Mouse (Mus musculus) layer of hippocampus, adult 8-10 months (tissue): ENCODE measurements around the gene Rasal3. TPM values are rescaled to one million over a fixed set of nuclear protein-coding genes. Genes with fewer than 3 reads are reported as not detected.

Experiments used
- DNase-seq, 2 experiments: peaks; one replicate each; pipeline ENCODE4 v3.0.0; 2022; ENCODE audit warnings: low spot score in 2 of 2
- total RNA-seq, 4 experiments: library from RNA; stranded (reverse); gene quantifications; 2 replicates each; pipeline ENCODE4 v1.2.4; 2022

The Rasal3 gene
- total RNA-seq: 10 to 100 TPM in 2 of 4 experiments, 1 to 10 TPM in 2; 3.8 to 16.9 (median 8.9) TPM

DNA sequence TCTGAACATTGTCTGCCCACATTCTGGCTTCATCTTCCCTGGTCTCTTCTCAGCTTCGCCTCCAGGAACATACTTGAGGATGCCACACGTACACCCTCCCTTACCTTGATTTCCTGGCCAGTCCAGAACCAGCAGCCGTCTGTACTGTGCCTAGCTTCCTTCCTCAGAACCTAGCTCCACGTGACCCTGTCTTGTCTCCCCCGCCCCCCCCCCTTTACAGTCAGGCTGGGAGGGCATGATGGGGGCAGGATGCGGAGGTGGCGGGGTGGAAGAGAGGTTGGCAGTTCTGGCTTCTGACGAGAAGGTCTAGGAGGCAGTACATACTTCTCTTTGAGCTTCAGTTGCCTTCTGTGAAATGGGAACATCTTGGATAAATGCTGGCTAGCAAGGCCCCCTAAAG, at the start of gene Rasal3:
Rasal3 (minus strand) TSS at position 167 of the 400 bp plus-strand sequence.
- no peak for DNase-seq

DNA sequence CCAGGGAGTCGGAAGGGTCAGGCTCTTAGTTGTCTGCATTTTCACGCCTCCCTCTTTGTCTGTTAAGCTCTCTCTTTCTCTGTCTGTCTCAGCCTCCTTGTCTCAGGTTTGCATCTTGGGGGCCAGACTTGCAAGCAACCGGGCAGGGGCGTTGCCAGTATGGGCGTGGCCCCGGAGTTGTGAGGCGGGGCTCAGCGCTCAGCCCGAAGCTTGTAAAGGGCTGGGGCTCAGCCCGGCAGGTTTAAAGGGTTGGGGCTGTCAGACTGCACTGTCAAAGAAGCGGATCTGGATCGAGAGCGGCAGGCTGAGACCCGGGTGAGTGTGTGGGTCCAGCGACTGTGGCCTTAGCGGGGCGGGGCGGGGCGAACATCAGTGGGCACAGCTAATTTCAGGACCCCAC, 49.1 kb upstream of the Rasal3 start, which contains the start of gene Cyp4f39:
Cyp4f39 (plus strand) TSS at position 242 of the 400 bp plus-strand sequence.
- no peak for DNase-seq

DNA sequence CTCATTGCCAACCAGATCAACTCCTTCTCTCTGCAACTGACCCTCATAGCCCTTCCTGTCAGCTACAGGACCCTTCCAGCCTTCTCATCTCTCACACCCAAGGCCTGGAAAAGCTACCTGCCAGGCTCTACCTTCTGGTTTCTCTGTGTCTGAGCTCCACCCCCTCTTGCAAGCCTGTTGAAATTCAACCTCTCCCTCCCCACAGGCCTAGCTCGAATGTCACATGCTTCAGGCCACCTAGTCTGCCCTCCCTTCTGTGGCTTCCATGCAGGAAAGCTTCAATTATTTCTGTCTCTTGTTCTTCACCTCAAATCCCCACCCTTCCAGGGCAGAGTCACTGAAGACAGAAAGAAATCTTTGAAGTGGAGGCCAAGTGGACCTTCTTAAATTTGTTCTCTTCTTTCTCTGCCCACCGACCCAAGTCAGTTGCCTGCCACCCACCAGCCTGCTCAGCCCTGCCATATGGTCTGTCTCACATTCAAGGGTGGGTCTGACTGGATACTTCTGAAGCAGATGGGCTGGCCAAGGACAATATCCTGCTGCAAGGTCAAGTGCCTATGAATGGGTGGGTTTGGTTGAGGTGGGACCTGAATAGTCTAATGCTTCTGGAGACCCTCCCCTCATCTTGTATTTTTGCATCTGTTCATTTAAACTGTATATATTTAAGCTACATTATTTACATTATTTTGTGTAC, 47.6 kb upstream of the Rasal3 start:
- no peak for DNase-seq

DNA sequence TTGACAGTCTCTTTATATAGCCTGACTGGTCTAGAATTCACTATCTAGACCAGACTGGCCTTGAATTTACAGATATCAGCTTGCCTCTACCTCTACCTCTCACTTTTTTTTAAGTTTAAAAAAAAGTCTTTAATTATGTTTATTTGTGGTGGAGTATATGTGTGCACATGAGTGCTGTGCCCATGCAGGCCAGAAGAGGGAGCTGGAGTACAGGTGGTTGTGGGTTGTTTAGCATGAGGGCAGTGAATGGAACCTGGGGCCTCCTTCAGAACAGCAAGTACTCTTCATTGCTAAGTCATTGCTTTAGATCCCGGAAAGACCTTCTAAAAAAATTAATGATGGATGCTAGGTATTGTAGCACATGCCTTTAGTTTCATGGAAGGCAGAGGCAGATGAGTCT, 45.7 kb upstream of the Rasal3 start:
- DNase-seq: no peak

DNA sequence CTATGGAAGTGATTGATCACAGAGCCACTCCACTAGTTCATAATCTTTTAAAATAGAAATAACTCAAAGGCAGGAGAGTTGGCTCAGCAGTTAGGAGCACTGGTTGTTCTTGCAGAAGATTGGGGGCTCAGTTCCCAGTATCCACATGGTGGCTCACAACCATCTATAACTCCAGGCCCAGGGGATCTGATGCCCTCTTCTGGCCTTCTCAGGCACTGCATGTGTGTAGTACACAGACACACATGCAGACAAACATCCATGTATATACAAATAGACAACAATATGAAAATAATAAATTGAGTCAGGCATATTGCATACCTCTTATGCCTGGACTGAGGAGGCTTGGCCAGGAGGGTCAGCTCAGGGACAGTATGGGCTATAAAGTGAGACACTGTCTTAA, 43.8 kb upstream of the Rasal3 start:
- DNase-seq: no peak

DNA sequence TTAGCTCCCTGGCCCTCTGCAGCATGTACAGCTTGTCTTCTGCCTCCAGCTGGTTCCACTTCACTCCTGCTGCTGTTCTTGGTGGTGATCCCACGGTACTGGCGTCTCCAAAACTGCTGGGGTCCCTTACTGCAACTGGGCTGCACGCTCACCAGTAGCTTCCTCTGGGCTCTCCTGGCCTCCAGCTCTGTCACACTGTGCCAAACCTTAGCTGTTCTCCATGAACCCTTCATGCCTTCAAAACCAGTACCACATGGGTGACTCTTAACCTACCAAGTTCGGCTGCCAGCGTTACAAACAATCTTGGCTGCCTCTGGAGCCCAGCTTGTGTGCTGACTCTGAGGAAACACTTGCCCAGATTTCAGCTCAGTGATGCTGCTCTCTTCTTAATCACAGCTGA, 41.6 kb upstream of the Rasal3 start:
- no peak for DNase-seq

DNA sequence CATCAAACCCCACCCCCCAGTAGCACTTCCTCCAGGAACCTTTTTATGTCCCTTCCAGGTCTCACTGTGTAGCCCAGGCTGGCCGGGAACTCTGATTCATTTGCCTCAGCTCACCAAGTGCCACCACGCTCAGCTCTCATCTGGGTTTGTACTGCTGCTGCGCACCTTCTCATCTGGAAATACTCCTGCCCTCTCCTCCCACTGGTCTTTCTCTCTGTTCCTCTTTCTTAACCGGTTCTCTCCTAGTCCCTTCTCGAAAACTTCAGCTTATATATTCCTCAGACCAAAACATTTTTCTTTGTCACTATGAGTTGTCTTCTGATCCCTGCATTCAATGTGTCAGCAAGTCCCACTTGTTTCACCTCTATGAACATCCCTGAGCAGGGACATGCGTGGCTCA, 39.9 kb upstream of the Rasal3 start:
- no peak for DNase-seq

DNA sequence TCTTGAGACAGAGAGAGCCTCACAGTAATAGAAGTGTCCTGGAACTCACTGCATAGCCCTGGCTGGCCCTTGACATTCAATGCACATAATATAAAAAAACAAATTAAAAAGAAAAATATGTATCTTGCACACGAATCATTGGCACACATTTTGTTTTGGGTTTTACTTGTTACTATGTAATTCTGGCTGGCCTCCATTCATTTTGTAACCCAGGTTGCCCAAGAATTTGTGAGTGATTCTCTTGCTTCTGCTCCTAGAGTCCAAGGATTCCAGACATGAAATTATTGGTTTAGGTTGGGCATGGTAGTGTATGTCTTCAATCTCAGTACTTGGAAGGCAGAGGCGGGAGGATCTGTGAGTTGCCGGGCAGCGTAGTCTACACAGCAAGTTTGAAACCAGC, 33.7 kb upstream of the Rasal3 start:
- no peak for DNase-seq

DNA sequence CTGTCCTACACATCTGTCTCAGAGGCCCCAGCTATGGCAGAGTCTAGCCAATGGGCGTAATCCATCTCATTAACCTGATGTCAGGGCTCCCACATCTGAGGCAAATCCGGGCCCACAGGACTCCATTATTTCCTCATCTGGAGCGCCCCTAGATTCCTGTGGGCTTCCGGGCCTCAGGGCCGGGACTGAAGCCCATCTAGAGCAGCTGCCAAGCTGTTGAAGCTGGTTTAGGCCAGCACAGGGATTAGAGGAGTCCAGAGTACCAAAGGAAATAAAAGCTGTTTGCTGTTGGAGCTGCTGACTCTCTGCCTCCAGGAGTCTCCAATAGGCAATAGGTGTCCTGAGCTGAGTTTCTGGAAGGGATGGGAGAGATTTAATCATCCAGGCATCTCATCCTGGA, 31.8 kb upstream of the Rasal3 start:
- no peak for DNase-seq

DNA sequence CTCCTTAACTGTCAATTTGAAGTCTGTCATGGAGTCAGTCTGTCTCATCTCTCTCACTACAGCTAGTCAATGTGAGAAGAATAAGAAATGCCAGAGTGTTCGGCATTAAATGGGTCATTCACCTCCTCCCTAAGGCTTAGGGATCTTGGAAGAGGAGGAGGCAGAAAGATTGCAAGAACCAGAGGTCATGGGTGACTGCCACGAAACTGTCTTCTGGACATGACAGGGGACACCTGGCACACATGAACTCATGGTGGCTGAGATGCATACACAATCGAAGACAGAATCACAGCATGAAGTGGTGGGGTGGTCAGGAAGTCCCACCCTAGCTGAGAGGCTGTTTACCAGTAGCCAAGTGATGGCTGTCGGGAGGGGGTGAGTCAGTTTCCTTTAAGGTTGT, 30.9 kb upstream of the Rasal3 start:
- no peak for DNase-seq

DNA sequence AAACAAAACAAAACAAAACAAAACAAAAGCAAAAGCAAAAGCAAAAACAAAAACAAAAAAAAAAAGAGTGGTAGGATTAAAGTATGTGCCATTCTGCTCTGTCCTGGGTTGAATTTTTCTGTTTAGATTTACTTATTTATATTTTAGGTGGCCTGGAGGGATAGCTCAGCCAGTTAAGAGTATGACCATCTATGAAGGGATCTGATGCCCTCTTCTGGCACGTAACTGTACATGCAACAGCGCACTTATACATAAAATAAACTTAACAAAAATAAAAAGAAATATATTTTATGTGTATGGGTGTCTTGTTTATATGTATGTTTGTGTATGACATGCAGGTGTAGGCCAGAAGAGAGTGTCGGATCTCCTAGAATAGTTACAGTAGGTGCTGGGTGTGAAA, 28.6 kb upstream of the Rasal3 start:
- DNase-seq: no peak

DNA sequence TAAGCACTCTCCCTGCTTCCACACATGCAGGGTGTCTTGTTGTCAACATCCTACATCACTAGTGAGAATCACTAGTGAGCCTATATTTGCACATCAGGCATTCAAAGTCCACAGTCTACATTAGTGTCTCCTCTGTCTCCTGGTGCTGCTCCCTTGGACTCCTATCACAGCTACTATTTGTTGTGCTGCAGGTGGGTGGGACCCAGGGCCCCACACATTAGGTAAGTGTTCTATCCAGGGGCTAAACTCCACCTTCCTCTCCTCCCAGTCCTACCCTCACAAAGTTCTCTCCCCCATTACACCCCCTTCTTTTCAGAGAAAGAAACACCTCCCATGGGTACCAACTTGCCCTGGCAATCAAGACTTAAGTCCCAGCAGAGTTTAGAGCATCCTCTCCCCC, 23.2 kb upstream of the Rasal3 start:
- no peak for DNase-seq

DNA sequence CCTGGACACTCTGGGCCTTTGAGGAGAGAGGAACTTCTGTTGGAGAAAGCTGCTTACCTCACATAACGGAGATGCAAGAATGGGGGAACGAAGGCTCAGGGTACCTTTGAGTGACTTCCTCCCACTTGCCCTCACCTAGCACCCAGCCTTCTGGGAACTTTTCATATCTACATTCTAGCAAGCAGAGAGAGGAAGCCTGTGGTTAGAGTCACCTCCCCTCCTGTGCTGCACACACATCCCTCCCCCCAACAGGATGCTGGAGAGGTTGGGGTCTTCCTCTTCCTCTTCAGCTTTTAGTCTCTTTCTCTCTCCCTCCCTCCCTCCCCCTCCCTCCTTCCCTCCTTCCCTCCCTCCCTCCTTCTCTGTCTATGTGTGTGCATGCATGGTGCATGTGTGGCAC, 20.7 kb upstream of the Rasal3 start, which contains the start of gene Pglyrp2:
Pglyrp2 (minus strand) TSS at position 134 of the 400 bp plus-strand sequence.
- DNase-seq: no peak

DNA sequence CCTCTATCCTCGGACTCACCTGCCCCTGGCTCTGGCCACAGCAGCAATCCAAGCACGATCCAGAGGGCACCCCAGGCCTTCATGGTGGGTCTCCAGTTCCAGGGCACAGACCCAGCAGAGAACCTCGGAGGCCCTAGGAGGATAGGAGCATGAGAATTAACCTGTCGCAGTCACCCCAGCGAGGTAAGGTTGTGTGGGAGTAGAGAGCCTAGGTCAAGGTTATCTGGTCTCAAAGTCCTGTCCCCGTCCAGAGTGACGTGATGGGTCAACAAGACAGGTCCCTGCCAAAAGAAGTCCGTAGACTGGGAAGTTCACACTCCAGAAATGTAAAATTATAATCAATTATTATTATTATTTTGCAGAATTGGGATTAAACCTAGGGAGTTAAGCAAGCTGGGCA, 17.4 kb upstream of the Rasal3 start:
- DNase-seq: no peak

DNA sequence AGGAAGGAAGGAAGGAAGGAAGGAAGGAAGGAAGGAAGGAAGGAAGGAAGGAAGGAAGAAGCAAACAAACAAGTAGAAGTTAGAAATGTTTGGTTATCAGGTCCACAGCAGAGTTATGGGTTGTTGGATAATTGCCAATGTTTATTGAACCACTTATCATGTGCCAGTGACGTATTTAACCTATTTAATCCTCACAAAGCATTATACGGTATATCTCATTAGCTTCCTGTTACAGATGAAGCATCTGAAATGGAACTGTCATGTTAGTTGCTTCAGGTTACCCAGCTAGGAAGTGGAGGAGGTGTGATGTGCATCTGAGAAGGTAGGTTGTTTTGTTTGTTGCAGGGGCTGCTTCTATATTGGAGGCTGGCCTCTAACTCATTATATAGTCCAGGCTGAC, 16.6 kb upstream of the Rasal3 start:
- DNase-seq: no peak

DNA sequence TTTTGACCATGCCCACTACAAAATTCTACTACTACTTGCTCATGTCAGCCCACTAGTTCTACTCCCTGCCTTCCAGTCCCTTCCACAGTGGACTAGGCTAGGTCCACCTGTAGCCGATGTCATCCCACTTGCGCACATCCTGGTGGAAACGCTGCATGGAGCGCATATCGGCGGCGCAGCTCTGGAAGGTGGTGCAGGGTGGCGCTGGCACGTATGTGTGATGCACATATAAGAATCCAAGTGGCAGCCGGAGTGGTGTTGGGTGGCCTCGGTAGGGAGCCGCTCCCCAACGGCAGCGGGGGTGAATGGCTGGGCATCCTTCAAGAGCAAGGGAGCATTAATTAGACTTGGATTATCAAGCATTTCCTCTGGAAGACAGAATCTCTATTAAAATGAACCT, 13.4 kb upstream of the Rasal3 start:
- no peak for DNase-seq

DNA sequence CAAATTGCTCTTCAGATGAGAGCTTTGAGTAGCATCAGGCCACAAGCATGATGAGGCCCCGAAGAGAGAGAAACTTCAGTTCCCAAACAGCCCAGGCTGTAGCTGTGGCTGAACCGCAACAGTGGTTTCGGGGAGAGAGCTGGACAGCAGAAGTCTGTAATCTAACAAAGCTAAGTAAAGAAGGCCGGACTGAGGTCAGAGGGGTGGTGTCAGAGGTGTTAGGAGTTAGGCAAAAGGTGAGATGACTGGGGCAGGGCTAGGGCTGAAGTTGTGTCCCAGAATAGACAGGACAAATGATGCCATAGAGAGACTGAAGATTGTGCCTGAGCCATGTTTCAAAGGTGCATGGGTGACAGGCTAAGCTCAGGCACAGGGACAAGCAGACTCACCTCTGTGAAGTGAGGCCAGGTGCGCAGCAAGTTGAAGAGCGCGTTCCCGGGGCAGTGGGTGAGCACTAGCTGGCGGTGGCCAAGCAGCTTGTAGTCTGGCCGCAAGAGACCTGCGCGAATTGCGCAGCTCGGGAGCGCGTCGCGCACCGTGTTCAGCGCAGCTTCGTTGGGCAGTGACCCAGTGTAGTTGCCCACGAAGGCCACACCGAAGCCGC, 12.1 kb upstream of the Rasal3 start:
- no peak for DNase-seq

DNA sequence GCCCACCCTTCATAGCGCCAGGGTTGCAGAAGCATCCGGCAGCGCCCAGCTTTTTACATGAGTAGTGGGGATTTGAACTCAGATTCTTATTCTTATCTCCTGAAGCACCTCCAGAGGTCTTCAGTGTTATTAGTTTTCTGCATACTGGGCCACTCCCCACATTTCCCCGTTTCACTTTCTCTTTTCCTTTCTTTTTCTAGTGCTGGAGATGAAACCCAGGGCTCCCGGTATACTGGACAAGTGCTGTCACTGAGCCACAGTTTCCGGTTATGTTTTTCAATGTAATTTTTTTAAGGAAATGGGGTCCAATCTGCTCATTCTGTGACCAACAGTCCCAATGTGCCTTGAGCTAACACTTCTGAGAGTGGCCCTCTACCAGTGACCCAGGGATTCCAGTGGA, 8.5 kb upstream of the Rasal3 start:
- no peak for DNase-seq

DNA sequence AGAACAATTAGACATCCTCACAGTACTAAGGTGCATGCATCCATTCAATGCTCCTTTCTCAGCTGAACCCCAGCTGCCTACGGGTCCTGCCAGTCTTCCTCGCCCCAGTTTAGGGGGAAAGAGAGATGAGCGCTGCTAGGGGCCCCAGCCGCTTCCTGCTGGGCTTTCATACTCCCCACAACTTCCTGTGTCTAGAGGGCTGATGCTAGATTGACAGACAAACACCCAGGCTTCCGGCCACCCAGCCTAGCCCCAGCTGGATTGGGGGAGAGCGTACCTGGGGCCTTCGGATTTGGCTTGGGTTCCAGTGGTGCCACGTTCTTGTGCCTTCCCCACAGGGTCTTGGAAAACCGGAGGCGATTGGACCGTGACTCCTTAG, 615 bp downstream of the Rasal3 start:
- no peak for DNase-seq

DNA sequence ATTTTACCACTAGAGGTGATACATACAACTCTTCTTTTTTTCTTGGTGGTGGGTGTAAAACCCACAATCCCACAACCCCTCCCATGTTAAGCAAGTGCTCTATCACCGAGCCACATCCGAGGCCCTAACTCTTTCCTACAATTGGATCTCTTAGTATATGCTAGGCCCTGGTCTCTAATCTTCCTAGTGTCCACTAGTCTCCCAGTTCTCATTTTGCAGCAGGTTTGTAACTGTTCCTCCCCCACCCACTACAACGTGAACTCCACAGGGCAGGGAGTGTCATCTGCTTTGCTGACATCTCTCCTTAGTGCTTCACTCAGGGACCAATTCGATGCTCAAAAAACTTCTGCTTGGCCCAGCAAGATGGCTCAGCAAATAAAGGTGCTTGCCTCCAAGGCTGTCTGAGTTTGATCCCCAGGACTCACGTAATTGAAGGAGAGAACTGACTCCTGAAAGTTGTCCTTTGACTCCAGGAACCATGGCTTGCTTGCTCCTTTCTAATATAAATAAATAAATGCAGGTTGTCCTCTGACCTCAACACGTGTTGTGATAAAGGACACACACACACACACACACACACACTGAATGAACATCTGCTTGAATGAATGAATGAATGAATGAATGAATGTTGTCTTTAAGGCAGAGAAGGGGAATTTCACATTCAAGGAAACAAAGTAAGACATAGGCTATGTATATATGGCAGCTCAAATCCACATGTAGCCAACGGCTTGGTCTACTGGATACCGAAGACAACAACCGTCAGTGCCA, 1.2 kb downstream of the Rasal3 start:
- no peak for DNase-seq

DNA sequence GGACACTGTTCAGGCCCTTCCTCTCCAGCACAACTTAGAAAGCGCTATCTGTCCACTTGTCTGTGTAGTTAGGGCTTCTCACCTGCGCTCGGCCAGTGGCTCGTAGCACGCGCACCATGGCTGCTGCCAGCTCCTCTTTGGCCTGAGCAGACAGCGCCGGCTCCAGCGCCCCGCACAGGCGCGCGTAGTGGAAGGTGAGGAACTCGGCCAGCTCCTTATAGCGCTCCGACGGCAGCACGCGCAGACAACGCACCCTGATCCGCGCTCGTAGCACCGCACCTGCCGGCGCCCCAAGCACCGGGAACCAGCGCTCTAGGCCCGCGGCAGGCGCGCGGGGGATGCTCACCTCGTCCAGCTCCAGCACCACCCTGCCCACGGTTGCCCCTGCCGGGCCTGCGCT, 7.1 kb downstream of the Rasal3 start:
- no peak for DNase-seq

DNA sequence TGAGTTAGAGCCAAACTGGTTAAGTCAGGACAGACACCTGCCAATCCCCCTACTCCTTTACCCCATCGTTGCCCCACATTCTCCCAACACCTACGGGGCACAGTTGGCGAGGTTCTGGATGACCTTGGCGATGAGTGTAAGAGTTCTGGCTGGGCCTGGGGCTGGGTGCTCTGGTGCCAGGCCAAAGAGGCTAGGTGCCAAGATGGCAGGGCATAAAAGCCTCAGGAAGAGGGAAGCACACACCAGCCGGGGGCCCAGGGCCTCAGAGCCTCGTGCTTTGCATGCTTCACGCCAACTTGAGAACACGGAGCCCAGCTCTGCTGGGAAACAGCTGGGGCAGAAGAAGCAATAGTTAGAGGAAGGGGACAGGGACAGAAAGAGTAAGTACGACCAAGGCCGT, 9.4 kb downstream of the Rasal3 start:
- DNase-seq: no peak
